In the genomic region with DNA sequence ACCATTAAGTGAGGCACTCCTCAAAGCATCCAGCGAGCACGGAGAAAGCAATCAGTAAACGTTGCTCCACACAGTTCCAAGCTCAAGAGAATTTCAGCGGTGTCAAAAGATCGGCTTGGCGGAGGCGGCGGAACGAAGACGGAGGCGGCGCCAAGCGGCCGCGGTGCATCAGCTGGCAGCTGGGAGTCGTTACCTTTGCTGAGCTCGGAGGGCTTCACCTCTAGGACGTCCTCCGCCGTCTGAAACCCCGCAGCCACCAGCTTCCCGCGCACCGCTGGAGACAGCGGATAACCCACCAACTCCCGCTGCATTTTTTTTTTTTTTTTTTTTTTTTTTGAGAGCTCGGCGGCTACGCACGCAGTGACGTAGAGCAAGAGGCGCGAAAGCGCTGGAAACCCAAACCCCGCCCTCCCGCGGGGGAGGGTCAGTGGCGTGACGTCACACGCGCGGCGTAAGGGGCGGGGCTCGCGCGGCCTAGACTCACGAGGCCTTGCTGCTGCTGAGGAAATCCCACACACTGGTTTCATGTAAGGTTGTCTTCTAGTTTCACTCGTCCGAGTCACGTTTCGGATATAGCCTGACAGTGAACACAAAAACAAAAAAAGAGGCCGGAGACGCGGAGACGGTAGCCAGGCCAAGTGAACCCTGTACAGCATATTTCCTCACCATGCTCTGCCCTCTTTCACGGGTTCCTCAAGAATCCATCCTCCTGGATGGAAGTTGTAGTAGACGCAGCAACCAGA, we compare ENCODE assay signal across 8 mouse cellular contexts. TPM values are rescaled to one million over a fixed set of nuclear protein-coding genes. Genes with fewer than 3 reads are reported as not detected.
DNase-seq lines count a peak whose midpoint lies in the region; ATAC-seq and TF ChIP-seq lines count a peak whose summit lies in the region.

No protein-coding gene starts in this region.

- H3K9ac ChIP-seq in forebrain, embryonic 13.5 days: peak overlapping the region; percentile 83
- H3K9ac ChIP-seq in neural tube, embryonic 15.5 days (replicated peaks): peak overlapping the region; percentile 76

- peak; percentile 89 for ATAC-seq in forebrain, embryonic 13.5 days
- ATAC-seq in neural tube, embryonic 15.5 days (ENCODE audit: low FRiP score): peak; percentile 97

- peak overlapping the region; percentile 93 for H3K27ac ChIP-seq in forebrain, embryonic 13.5 days
- peak overlapping the region; percentile 97 for H3K27ac ChIP-seq in neural tube, embryonic 15.5 days (replicated peaks)

- WGBS in forebrain, embryonic 13.5 days: 2% methylated on average over 58 of the region's 58 CpGs
- 2% methylated on average over 58 of the region's 58 CpGs for WGBS in neural tube, embryonic 15.5 days

- peak overlapping the region; percentile 65 for H3K4me2 ChIP-seq in forebrain, embryonic 13.5 days
- peak overlapping the region; percentile 67 for H3K4me2 ChIP-seq in neural tube, embryonic 15.5 days

- H3K36me3 ChIP-seq in E14TG2a.4 (ENCODE audit: insufficient read depth, low read length): peaks cover 24% of the 10 kb centered on the region
- H3K36me3 ChIP-seq in forebrain, embryonic 13.5 days (ENCODE audit: poor library complexity, severe bottlenecking): peaks cover 7% of the 10 kb centered on the region; the same call in 1 of the 2 replicates
- H3K36me3 ChIP-seq in neural tube, embryonic 15.5 days: no peaks in the 10 kb centered on the region

- H3K4me1 ChIP-seq in E14TG2a.4 (replicated peaks; ENCODE audit: low read depth, low read length): peaks cover 15% of the 10 kb centered on the region
- H3K4me1 ChIP-seq in forebrain, embryonic 13.5 days: peaks cover 4% of the 10 kb centered on the region; the same call in 1 of the 2 replicates
- peaks cover 4% of the 10 kb centered on the region for H3K4me1 ChIP-seq in neural tube, embryonic 15.5 days

- no peaks in the 10 kb centered on the region for H3K9me3 ChIP-seq in E14TG2a.4 (ENCODE audit: low read length)
- no peaks in the 10 kb centered on the region for H3K9me3 ChIP-seq in forebrain, embryonic 13.5 days (replicated peaks)
- no peaks in the 10 kb centered on the region for H3K9me3 ChIP-seq in neural tube, embryonic 15.5 days (replicated peaks)

- intact Hi-C loops in heart, postnatal 14 days (cut with DNase I): no loop called here

- peak overlapping the region; percentile 88 for H3K4me3 ChIP-seq in E14TG2a.4 (replicated peaks; ENCODE audit: low read length)
- peak overlapping the region; percentile 64 for H3K4me3 ChIP-seq in forebrain, embryonic 13.5 days
- H3K4me3 ChIP-seq in neural tube, embryonic 15.5 days (replicated peaks): peak overlapping the region; percentile 55

- DNase-seq in c-Kit-positive CD71-positive TER-119-positive erythroid progenitor cells, embryonic 14.5 days (ENCODE audit: low spot score): peak; percentile 96
- DNase-seq in heart, postnatal 14 days: peak; percentile 97 to 99
- DNase-seq in layer of hippocampus, adult 11-12 months (ENCODE audit: low spot score): peak; percentile 95
- peak; percentile 94 to 96 for DNase-seq in lung, adult 18-20 months
- DNase-seq in testis, postnatal 14 days (ENCODE audit: low spot score): peak; percentile 96

- no peaks in the 10 kb centered on the region for H3K27me3 ChIP-seq in E14TG2a.4 (ENCODE audit: insufficient read depth, low read length)
- no peaks in the 10 kb centered on the region for H3K27me3 ChIP-seq in forebrain, embryonic 13.5 days
- H3K27me3 ChIP-seq in neural tube, embryonic 15.5 days (replicated peaks): no peaks in the 10 kb centered on the region

- TF ChIP-seq CTCF in E14TG2a.4 (conservative IDR thresholded peaks at IDR 0.05; ENCODE audit: low read length): no peak

RNA-seq across cellular contexts. Expression of a gene that starts 0.5 kb away (rescaled TPM):
- polyA plus RNA-seq in forebrain, embryonic 13.5 days (2015; fragmentation: Nextera tagmentation; extraction: Ambion mirVana): 10.7 and 11.2 TPM in 2 replicates
- 1 to 10 TPM; 2.5 to 2.7 TPM for total RNA-seq in heart, postnatal 14 days (2021)
- 4.0 and 5.7 TPM in 2 replicates for polyA plus RNA-seq in neural tube, embryonic 15.5 days (2015; fragmentation: Nextera tagmentation; extraction: Ambion mirVana)

RNA-seq across cellular contexts. Expression of a gene that starts 0.6 kb away (rescaled TPM):
- polyA plus RNA-seq in forebrain, embryonic 13.5 days (2015; fragmentation: Nextera tagmentation; extraction: Ambion mirVana): 0.10 and 0.43 TPM in 2 replicates
- total RNA-seq in heart, postnatal 14 days (2021): under 1 TPM; 0.27 to 0.41 TPM
- 0.86 and 0.92 TPM in 2 replicates for polyA plus RNA-seq in neural tube, embryonic 15.5 days (2015; fragmentation: Nextera tagmentation; extraction: Ambion mirVana)

RNA-seq across cellular contexts. Expression of a gene that starts 45.5 kb away (rescaled TPM):
- 16.8 and 17.4 TPM in 2 replicates for polyA plus RNA-seq in forebrain, embryonic 13.5 days (2015; fragmentation: Nextera tagmentation; extraction: Ambion mirVana)
- total RNA-seq in heart, postnatal 14 days (2021): 10 to 100 TPM; 12.0 to 14.7 TPM
- 20.9 and 26.3 TPM in 2 replicates for polyA plus RNA-seq in neural tube, embryonic 15.5 days (2015; fragmentation: Nextera tagmentation; extraction: Ambion mirVana)

Comparison
In these comparisons a context has a peak if more than half of its experiments do, and no peak if none do; other contexts are left out.
1. Peak in every context shown above with its lines: DNase-seq, ATAC-seq, H3K4me3 ChIP-seq and H3K27ac ChIP-seq.